Mouse (Mus musculus): ENCODE data around the gene Sema3d.

Sema3d gene

GRCm38 (mm10) chr5:12584886-12585285, 201.7 kb downstream of the Sema3d start:
- in situ Hi-C loops (cut with MseI, MboI), result no loop called here

- in situ Hi-C loops (cut with MseI, MboI), result no loop called here
Measured at GRCm38 (mm10) chr5:12634227-12634980, 251.2 kb downstream of the Sema3d start.

- in situ Hi-C loops (cut with MseI, MboI), result no loop called here
Measured at GRCm38 (mm10) chr5:12637763-12638468, 254.7 kb downstream of the Sema3d start.

Measured in mouse trophoblast stem cell (cell line).